Mouse (Mus musculus): Measurements from ENCODE around the gene Klk10.

Gene Klk10

DNA sequence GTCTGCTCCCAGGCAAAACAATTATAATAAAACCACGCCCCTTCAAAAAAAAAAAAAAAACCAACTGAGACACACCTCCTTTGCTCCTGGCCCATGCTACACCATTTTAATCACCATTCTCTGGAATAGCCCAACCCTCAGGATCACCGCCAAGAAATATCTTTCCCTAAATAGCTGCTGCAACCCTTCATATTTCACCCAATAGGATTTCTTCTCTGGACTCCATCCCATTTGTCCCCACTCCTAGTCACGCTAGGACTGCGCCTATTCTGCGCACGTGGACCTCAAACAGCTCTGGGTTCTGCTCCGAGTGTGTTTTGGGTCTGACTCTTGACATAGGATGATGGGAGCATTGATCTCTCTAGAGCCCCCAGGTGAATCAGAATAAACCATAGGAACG lies 15.5 kb downstream of the Klk10 start:
- no peak for DNase-seq (ENCODE audit: low spot score in 2 of 2)

DNA sequence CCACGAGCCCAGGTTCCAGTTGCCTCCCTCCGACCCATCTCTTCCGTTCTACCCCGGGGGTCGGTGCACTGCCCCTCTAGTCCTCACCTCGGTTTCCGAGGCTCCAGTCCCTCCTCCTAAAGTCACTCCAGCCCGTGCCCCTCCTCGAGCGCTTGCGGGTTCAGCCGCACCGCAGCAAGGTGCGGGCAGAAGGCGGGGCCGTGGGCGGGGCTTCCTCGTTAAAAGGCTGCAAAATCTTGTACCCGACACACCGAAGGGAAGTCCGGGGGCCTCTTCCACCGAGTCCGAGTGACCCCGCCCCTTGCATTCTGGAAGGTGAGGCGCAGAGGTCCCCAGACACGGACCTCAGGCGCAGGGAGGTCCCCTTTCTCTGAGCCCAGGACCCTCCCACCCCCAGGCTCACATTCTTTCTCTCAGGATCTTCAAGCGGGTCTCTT lies 16.5 kb downstream of the Klk10 start, which contains the start of gene Klk8:
Gene Klk8 (plus strand): TSS at position 245 of the 437 bp plus-strand sequence.
- DNase-seq (ENCODE audit: low spot score in 2 of 2): no peak

GRCm38 (mm10) chr7:43797844-43798462 lies 17.1 kb downstream of the Klk10 start:
- DNase-seq (ENCODE audit: low spot score in 2 of 2): no peak

GRCm38 (mm10) chr7:43799876-43800275 lies 19.0 kb downstream of the Klk10 start:
- no peak for DNase-seq (ENCODE audit: low spot score in 2 of 2)

DNA sequence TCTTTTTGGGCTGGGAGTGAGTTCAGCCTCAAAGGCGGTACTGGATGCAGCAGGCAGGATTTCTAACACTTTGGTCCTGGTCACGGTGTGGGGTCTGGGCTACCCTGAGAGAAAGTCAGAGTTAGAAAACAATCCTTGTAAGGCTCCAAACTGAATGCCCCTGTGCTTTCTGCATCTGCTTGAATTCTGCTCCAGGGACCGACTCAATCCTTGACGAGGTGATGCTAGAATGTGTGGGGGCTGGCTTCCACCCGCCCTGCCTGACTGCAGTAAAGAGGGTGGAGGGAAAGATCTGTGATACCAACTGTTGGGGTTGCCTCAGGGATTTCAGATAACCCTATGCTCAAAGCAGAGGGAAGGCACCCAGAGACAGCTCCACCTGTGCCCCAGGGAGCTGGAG lies 30.2 kb downstream of the Klk10 start, which contains the start of gene Klk7:
Gene Klk7 (plus strand): TSS at position 301 of the 400 bp plus-strand sequence.
- no peak for DNase-seq (ENCODE audit: low spot score in 2 of 2)

GRCm38 (mm10) chr7:43815211-43815610 lies 34.4 kb downstream of the Klk10 start:
- DNase-seq (ENCODE audit: low spot score in 2 of 2): peak in 1 of 2 experiments; percentile 53

GRCm38 (mm10) chr7:43816746-43817145 lies 35.9 kb downstream of the Klk10 start:
- peak in 1 of 2 experiments; percentile 47 for DNase-seq (ENCODE audit: low spot score in 2 of 2)

- DNase-seq (ENCODE audit: low spot score in 2 of 2): peak in 1 of 2 experiments; percentile 52
These were observed 40.7 kb downstream of the Klk10 start for GRCm38 (mm10) chr7:43821581-43821980.

GRCm38 (mm10) chr7:43824199-43824598 lies 43.4 kb downstream of the Klk10 start, which contains the start of gene Klk6:
Klk6 (plus strand) TSS chr7:43824499.
- peak in 1 of 2 experiments; percentile 47 for DNase-seq (ENCODE audit: low spot score in 2 of 2)

- DNase-seq (ENCODE audit: low spot score in 2 of 2): peak in 1 of 2 experiments; percentile 44
These were observed 45.2 kb downstream of the Klk10 start for GRCm38 (mm10) chr7:43826056-43826455.

GRCm38 (mm10) chr7:43827706-43828105 lies 46.9 kb downstream of the Klk10 start:
- DNase-seq (ENCODE audit: low spot score in 2 of 2): peak in 1 of 2 experiments; percentile 26

GRCm38 (mm10) chr7:43829006-43829405 lies 48.2 kb downstream of the Klk10 start:
- DNase-seq (ENCODE audit: low spot score in 2 of 2): peak in 1 of 2 experiments; percentile 48
